Mouse (Mus musculus): ENCODE results near the gene Rnf126. TPM values are rescaled to one million over a fixed set of nuclear protein-coding genes. Genes with fewer than 3 reads are reported as not detected.

The Rnf126 gene
- polyA plus RNA-seq, 1 experiment from 2014 or later: 45.9 TPM

GRCm38 (mm10) chr10:79801837-79802236 is 35.1 kb upstream of the Rnf126 start:
- no peaks in the 10 kb centered on the region for H3K27me3 ChIP-seq (replicated peaks; ENCODE audit: insufficient read depth, low read length)
- no peak for TF ChIP-seq EP300 (IDR thresholded peaks at IDR 0.05)
- TF ChIP-seq CTCF (IDR thresholded peaks at IDR 0.05): no peak
- H3K4me2 ChIP-seq (replicated peaks; ENCODE audit: low read depth, low read length): no peak overlapping the region
- no peaks in the 10 kb centered on the region for H3K4me1 ChIP-seq (ENCODE audit: insufficient read depth, low read depth, low read length)
- no peak overlapping the region for H3K4me3 ChIP-seq (ENCODE audit: low read depth, low read length)
- WGBS: 48% methylated on average over 3 of the region's 3 CpGs
- H3K9ac ChIP-seq (replicated peaks; ENCODE audit: low read depth): no peak overlapping the region
- DNase-seq (ENCODE audit: low spot score) (no peak), ATAC-seq (no peak)
- H3K9me3 ChIP-seq (ENCODE audit: low read length): no peaks in the 10 kb centered on the region
- no peak overlapping the region for H3K27ac ChIP-seq (ENCODE audit: low read length)
- H3K36me3 ChIP-seq (ENCODE audit: insufficient read depth, low read length): no peaks in the 10 kb centered on the region

GRCm38 (mm10) chr10:79800508-79800907 is 33.8 kb upstream of the Rnf126 start:
- TF ChIP-seq CTCF (IDR thresholded peaks at IDR 0.05) (no peak), EP300 (IDR thresholded peaks at IDR 0.05) (no peak)
- H3K9me3 ChIP-seq (ENCODE audit: low read length): no peaks in the 10 kb centered on the region
- H3K4me2 ChIP-seq (replicated peaks; ENCODE audit: low read depth, low read length): no peak overlapping the region
- H3K4me1 ChIP-seq (ENCODE audit: insufficient read depth, low read depth, low read length): no peaks in the 10 kb centered on the region
- H3K27me3 ChIP-seq (replicated peaks; ENCODE audit: insufficient read depth, low read length): no peaks in the 10 kb centered on the region
- no peak overlapping the region for H3K9ac ChIP-seq (replicated peaks; ENCODE audit: low read depth)
- ATAC-seq (no peak), DNase-seq (ENCODE audit: low spot score) (no peak)
- H3K27ac ChIP-seq (ENCODE audit: low read length): no peak overlapping the region
- no peak overlapping the region for H3K4me3 ChIP-seq (ENCODE audit: low read depth, low read length)
- H3K36me3 ChIP-seq (ENCODE audit: insufficient read depth, low read length): no peaks in the 10 kb centered on the region
- 84% methylated on average over 11 of the region's 11 CpGs for whole genome bisulfite sequencing

DNA sequence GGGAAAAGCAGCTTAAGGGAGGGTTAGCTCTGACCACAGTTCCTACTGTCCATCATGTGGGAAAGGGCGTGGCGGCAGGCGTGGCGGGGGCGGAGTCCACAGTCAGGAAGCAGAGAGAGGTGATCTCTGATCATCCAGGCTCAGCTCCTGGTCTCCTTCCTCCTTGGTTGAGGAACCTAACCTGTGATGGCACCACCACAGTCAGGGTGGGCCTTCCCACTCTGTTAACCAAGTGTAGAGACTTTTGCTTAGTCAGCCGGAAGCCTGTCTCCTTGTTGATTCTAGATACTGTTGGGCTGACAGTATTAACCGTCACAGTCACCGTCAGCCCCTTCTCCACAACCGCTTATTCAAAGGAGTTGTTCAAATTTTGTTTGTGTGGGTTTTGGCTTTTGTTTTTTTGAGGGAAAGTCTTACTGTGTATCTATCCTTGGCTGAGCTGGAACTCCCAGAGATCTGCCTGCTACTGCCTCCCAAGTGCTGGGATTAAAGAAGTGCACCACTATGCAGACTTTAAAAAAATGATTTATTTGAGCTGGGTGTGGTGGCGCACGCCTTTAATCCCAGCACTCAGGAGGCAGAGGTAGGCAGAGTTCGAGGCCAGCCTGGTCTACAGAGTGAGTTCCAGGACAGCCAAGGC is 31.7 kb upstream of the Rnf126 start:
- no peak for DNase-seq (ENCODE audit: low spot score)
- Histone ChIP-seq H3K36me3 (ENCODE audit: insufficient read depth, low read length) (no peaks in the 10 kb centered on the region), H3K4me2 (replicated peaks; ENCODE audit: low read depth, low read length) (no peak overlapping the region), H3K9ac (replicated peaks; ENCODE audit: low read depth) (no peak overlapping the region), H3K4me1 (ENCODE audit: insufficient read depth, low read depth, low read length) (peaks cover 10% of the 10 kb centered on the region; the same call in 1 of the 2 replicates), H3K27ac (ENCODE audit: low read length) (no peak overlapping the region), H3K4me3 (ENCODE audit: low read depth, low read length) (no peak overlapping the region), H3K9me3 (ENCODE audit: low read length) (no peaks in the 10 kb centered on the region), H3K27me3 (replicated peaks; ENCODE audit: insufficient read depth, low read length) (no peaks in the 10 kb centered on the region)
- no peak for ATAC-seq
- 85% methylated on average over 12 of the region's 12 CpGs for WGBS
- TF ChIP-seq EP300 (IDR thresholded peaks at IDR 0.05) (no peak), CTCF (IDR thresholded peaks at IDR 0.05) (no peak)

DNA sequence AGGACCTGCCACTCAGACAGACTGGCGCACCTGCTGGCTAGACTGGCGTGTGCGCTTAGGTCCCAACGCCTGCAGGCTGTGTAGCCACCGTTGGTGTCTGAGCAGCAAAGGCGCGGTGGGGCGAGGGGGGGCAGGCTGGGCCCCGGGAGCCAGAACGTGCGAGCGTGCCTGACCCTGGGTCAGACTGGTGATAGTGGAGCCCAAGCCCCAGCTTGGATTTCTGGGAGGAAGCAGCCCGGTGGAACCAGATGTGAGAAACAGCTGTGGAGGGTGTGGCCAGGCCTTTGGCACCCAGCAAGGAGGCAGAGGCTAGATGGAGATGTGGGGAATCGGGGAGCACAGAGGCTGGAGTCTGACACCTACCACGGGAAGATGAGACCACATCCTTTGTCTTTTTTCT is 30.6 kb upstream of the Rnf126 start:
- no peak overlapping the region for H3K4me3 ChIP-seq (ENCODE audit: low read depth, low read length)
- H3K27me3 ChIP-seq (replicated peaks; ENCODE audit: insufficient read depth, low read length): no peaks in the 10 kb centered on the region
- ATAC-seq (no peak), DNase-seq (ENCODE audit: low spot score) (no peak)
- H3K9me3 ChIP-seq (ENCODE audit: low read length): no peaks in the 10 kb centered on the region
- no peaks in the 10 kb centered on the region for H3K36me3 ChIP-seq (ENCODE audit: insufficient read depth, low read length)
- WGBS: 49% methylated on average over 15 of the region's 15 CpGs
- TF ChIP-seq EP300 (IDR thresholded peaks at IDR 0.05): no peak
- TF ChIP-seq CTCF (IDR thresholded peaks at IDR 0.05): no peak
- no peak overlapping the region for H3K27ac ChIP-seq (ENCODE audit: low read length)
- peaks cover 10% of the 10 kb centered on the region; the same call in 1 of the 2 replicates for H3K4me1 ChIP-seq (ENCODE audit: insufficient read depth, low read depth, low read length)
- H3K4me2 ChIP-seq (replicated peaks; ENCODE audit: low read depth, low read length): no peak overlapping the region
- H3K9ac ChIP-seq (replicated peaks; ENCODE audit: low read depth): no peak overlapping the region

- H3K36me3 ChIP-seq (ENCODE audit: insufficient read depth, low read length): no peaks in the 10 kb centered on the region
These were observed 29.2 kb upstream of the Rnf126 start for GRCm38 (mm10) chr10:79795905-79796304.

DNA sequence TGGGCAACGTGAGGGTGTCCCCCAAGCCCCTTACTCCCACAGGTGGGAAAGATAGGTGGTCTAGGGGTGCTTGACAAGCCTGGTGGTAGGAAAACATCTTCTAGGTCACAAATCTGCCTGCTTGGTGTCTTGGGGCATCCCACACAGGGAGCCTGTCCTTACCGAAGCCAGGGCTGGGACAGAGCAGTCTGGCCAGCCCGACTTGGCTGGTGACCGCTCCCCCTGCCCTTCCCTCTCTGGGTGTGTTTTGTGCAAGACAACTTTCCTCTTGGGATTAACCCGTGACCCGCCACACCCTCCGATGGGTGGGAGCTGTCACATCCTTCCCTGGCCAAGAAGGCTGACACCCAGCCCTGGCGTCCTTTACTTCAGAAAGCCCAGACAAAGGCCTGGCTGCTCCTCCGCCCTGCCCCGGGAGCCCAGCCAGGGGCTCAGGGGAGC is 27.8 kb upstream of the Rnf126 start:
- H3K36me3 ChIP-seq (ENCODE audit: insufficient read depth, low read length): no peaks in the 10 kb centered on the region
- peak overlapping the region; percentile 48; the same call in 1 of the 2 replicates for H3K9ac ChIP-seq (replicated peaks; ENCODE audit: low read depth)
- no peaks in the 10 kb centered on the region for H3K9me3 ChIP-seq (ENCODE audit: low read length)
- H3K4me2 ChIP-seq (replicated peaks; ENCODE audit: low read depth, low read length): peak overlapping the region; percentile 93
- TF ChIP-seq CTCF (IDR thresholded peaks at IDR 0.05) (no peak), EP300 (IDR thresholded peaks at IDR 0.05) (no peak)
- DNase-seq (ENCODE audit: low spot score): peak; percentile 79
- peaks cover 10% of the 10 kb centered on the region; the same call in 1 of the 2 replicates for H3K4me1 ChIP-seq (ENCODE audit: insufficient read depth, low read depth, low read length)
- H3K27me3 ChIP-seq (replicated peaks; ENCODE audit: insufficient read depth, low read length): no peaks in the 10 kb centered on the region
- H3K27ac ChIP-seq (ENCODE audit: low read length): peak overlapping the region; percentile 51; the same call in 1 of the 2 replicates
- peak overlapping the region; percentile 73 for H3K4me3 ChIP-seq (ENCODE audit: low read depth, low read length)
- WGBS: 13% methylated on average over 10 of the region's 10 CpGs
- ATAC-seq: peak; percentile 80

More at GRCm38 (mm10) chr10:79795905-79796304, 29.2 kb upstream of the Rnf126 start:
- ATAC-seq: no peak
- 97% methylated on average over 3 of the region's 3 CpGs for WGBS
- Histone ChIP-seq H3K9ac (replicated peaks; ENCODE audit: low read depth) (no peak overlapping the region), H3K9me3 (ENCODE audit: low read length) (no peaks in the 10 kb centered on the region), H3K4me1 (ENCODE audit: insufficient read depth, low read depth, low read length) (peaks cover 10% of the 10 kb centered on the region; the same call in 1 of the 2 replicates), H3K27me3 (replicated peaks; ENCODE audit: insufficient read depth, low read length) (no peaks in the 10 kb centered on the region), H3K4me2 (replicated peaks; ENCODE audit: low read depth, low read length) (no peak overlapping the region), H3K4me3 (ENCODE audit: low read depth, low read length) (no peak overlapping the region), H3K27ac (ENCODE audit: low read length) (no peak overlapping the region)
- TF ChIP-seq EP300 (IDR thresholded peaks at IDR 0.05): no peak
- peak; percentile 10; the same call in 1 of the 2 replicates for TF ChIP-seq CTCF (IDR thresholded peaks at IDR 0.05)
- DNase-seq (ENCODE audit: low spot score): no peak

Data from lung, postnatal 0 days (tissue).